Mouse (Mus musculus) gastrocnemius, adult 8-10 months (tissue): ENCODE data around the gene Hdac2. TPM values are rescaled to one million over a fixed set of nuclear protein-coding genes. Genes with fewer than 3 reads are reported as not detected.

Experiments used
- total RNA-seq, 4 experiments: library from RNA; stranded (reverse); gene quantifications; 2 replicates each; pipeline ENCODE4 v1.2.4; 2022

Gene Hdac2
- total RNA-seq, 4 experiments from 2014 or later, result 47.8 to 54.9 (median 52.8) TPM

Other genes starting within 250 kb of the Hdac2 start
- 10 to 100 TPM; 10.4 to 17.4 (median 11.5) TPM for gene Marcks, start 164.4 kb downstream of the Hdac2 start, total RNA-seq